Mouse (Mus musculus) liver, adult 2 months (tissue): ENCODE data around the gene Syne4.

Experiments
- CTCF ChIP-seq: fragments of 200-500 bp; IDR thresholded peaks from 2 replicates; pipeline ENCODE4 v1.5.1; 2011; ENCODE audit warnings: low read depth, low read length, control low read depth
- POLR2A ChIP-seq: fragments of 200-500 bp; IDR thresholded peaks from 2 replicates; pipeline ENCODE4 v1.6.1; 2011; ENCODE audit warnings: low read length, control low read depth; ENCODE audit not compliant: insufficient read depth; ENCODE audit errors: extremely low read depth

DNA sequence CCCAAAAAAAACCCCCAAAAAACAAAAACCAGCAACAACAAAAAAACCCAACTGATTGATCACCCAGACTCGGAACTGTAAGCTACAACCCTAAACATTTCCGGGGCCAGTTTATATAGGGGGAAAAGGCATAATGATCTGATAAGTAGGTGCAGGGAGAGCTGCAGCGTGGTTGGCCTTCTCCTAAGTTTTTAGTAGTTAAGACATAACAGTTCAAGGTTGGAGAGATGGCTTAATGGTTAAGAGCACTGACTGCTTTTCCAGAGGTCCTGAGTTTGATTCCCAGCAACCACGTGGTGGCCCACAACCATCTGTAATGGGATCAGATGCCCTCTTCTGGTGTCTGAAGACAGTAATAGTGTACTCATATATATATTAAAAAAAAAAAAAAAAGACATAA, 33.1 kb upstream of the Syne4 start:
- TF ChIP-seq POLR2A, result no peak
- TF ChIP-seq CTCF, result no peak
